ENCODE assay signal across 14 mouse cellular contexts in the genomic region with DNA sequence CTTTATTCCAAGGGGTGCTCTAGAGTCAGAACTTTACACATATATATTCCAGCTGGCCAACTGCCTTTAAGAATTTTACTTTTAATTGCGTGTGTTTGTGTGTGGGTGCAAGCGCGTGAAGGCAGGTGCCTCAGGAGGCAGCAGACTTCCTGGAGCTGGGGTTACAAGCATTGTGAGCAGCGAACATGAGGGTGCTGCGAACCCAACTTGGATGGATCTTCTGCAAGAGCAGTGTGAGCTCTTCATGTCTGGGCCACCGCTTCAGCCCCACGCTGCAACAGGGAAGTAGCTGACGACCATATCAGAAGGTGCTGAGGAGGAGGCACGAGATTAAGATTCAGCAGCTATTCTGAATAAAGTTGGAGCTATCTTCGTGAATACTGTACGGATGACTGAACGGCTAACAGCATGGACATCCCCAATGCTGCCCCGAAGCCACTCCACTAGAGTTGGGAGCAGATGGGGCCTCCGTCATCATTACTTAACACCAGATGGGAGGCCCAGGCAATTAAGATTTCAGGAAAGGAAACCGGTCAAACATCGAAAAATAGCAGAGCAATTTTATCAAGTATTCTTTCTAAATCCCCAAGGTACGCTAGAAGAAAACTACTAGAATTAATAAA.
DNase-seq lines count a peak whose midpoint lies in the region; ATAC-seq and TF ChIP-seq lines count a peak whose summit lies in the region.
"Had no signal": no experiment of that assay in that cellular context is flagged by ENCODE, and none has a peak within 500 bp of the region (broad histone marks: within the 10 kb centered on the region; RNA-seq: fewer than 3 reads in every experiment).

No protein-coding gene starts in this region.

- TF ChIP-seq EP300 in liver, postnatal 0 days (IDR thresholded peaks at IDR 0.05; ENCODE audit: low read depth), result no peak

- no peak for TF ChIP-seq POLR2A in brain, embryonic 14.5 days (IDR thresholded peaks at IDR 0.05; ENCODE audit: borderline replicate concordance, extremely low read depth, insufficient read depth, insufficient read length, poor library complexity, severe bottlenecking)

- H3K4me3 ChIP-seq in limb, embryonic 10.5 days, result no peak overlapping the region
- no peak overlapping the region for H3K4me3 ChIP-seq in embryonic facial prominence, embryonic 10.5 days
- H3K4me3 ChIP-seq in liver, postnatal 0 days (ENCODE audit: low read depth, low read length), result no peak overlapping the region
- H3K4me3 ChIP-seq: embryonic facial prominence, embryonic 15.5 days; limb, embryonic 13.5 days had no signal

- no peak for TF ChIP-seq CTCF in brain, embryonic 14.5 days (IDR thresholded peaks at IDR 0.05; ENCODE audit: borderline replicate concordance, extremely low read depth, insufficient read depth, insufficient read length)
- no peak for TF ChIP-seq CTCF in liver, postnatal 0 days (IDR thresholded peaks at IDR 0.05; ENCODE audit: low read depth)

- H3K4me1 ChIP-seq in limb, embryonic 10.5 days, result no peaks in the 10 kb centered on the region
- no peaks in the 10 kb centered on the region for H3K4me1 ChIP-seq in embryonic facial prominence, embryonic 10.5 days
- no peaks in the 10 kb centered on the region for H3K4me1 ChIP-seq in liver, postnatal 0 days (ENCODE audit: insufficient read depth)

- no peak overlapping the region for H3K27ac ChIP-seq in limb, embryonic 10.5 days
- no peak overlapping the region for H3K27ac ChIP-seq in embryonic facial prominence, embryonic 10.5 days (replicated peaks)
- no peak overlapping the region for H3K27ac ChIP-seq in liver, postnatal 0 days (ENCODE audit: low read depth)
- H3K27ac ChIP-seq: embryonic facial prominence, embryonic 15.5 days; limb, embryonic 13.5 days had no signal

- H3K4me2 ChIP-seq in liver, postnatal 0 days (ENCODE audit: low read depth, low read length), result no peak overlapping the region
- H3K4me2 ChIP-seq: embryonic facial prominence, embryonic 15.5 days; limb, embryonic 13.5 days had no signal

- DNase-seq in frontal cortex, postnatal 36 days (ENCODE audit: low spot score in 2 of 2), result no peak
- peak; percentile 68 for DNase-seq in brain, embryonic 14.5 days (ENCODE audit: low read depth)
- DNase-seq in cerebellum, postnatal 25 days, result peak; percentile 30 to 57
- DNase-seq in limb, embryonic 10.5 days (ENCODE audit: low spot score), result peak; percentile 25
- no peak for DNase-seq in embryonic facial prominence, embryonic 10.5 days (ENCODE audit: low spot score)
- no peak for DNase-seq in adrenal gland, postnatal 36 days
- no peak for DNase-seq in liver, postnatal 0 days
- DNase-seq: adrenal gland, postnatal 14 days; lung, adult 18-20 months; thymus, postnatal 14 days had no signal

- H3K9me3 ChIP-seq in limb, embryonic 10.5 days (replicated peaks), result no peaks in the 10 kb centered on the region
- H3K9me3 ChIP-seq in embryonic facial prominence, embryonic 10.5 days, result no peaks in the 10 kb centered on the region
- no peaks in the 10 kb centered on the region for H3K9me3 ChIP-seq in liver, postnatal 0 days (ENCODE audit: low read length)
- H3K9me3 ChIP-seq: embryonic facial prominence, embryonic 15.5 days; limb, embryonic 13.5 days had no signal

- no peaks in the 10 kb centered on the region for H3K27me3 ChIP-seq in limb, embryonic 10.5 days (ENCODE audit: low read depth, poor library complexity, severe bottlenecking)
- no peaks in the 10 kb centered on the region for H3K27me3 ChIP-seq in embryonic facial prominence, embryonic 10.5 days (replicated peaks; ENCODE audit: low read depth, poor library complexity, severe bottlenecking)
- H3K27me3 ChIP-seq in liver, postnatal 0 days (ENCODE audit: insufficient read depth, low read length), result no peaks in the 10 kb centered on the region
- H3K27me3 ChIP-seq: embryonic facial prominence, embryonic 15.5 days; limb, embryonic 13.5 days had no signal

- no peak overlapping the region for H3K9ac ChIP-seq in liver, postnatal 0 days (replicated peaks)
- H3K9ac ChIP-seq: embryonic facial prominence, embryonic 15.5 days; limb, embryonic 13.5 days had no signal

- peaks cover 7% of the 10 kb centered on the region for H3K36me3 ChIP-seq in limb, embryonic 10.5 days
- H3K36me3 ChIP-seq in embryonic facial prominence, embryonic 10.5 days (replicated peaks), result peaks cover 11% of the 10 kb centered on the region
- H3K36me3 ChIP-seq in liver, postnatal 0 days (replicated peaks; ENCODE audit: insufficient read depth, low read length), result peaks cover 3% of the 10 kb centered on the region

- WGBS in limb, embryonic 10.5 days, result 94% methylated on average over 17 of the region's 17 CpGs
- 88% methylated on average over 17 of the region's 17 CpGs for WGBS in embryonic facial prominence, embryonic 10.5 days
- WGBS in liver, postnatal 0 days (ENCODE audit: insufficient replicate concordance), result 85% methylated on average over 17 of the region's 17 CpGs

- ATAC-seq in frontal cortex, adult (ENCODE audit: low TSS enrichment), result peak; percentile 48
- no peak for ATAC-seq in liver, postnatal 0 days
- ATAC-seq: intestine, postnatal 0 days had no signal

Comparison
In these comparisons a context has a peak if more than half of its experiments do, and no peak if none do; other contexts are left out.
1. DNase-seq: peak in brain, embryonic 14.5 days (single experiment), cerebellum, postnatal 25 days (2 of 2) and limb, embryonic 10.5 days (single experiment); none in frontal cortex, postnatal 36 days (0 of 2), embryonic facial prominence, embryonic 10.5 days (single experiment), adrenal gland, postnatal 36 days (0 of 2) and liver, postnatal 0 days (single experiment).